Mouse (Mus musculus): ENCODE data around the gene Gm9112.
"Not testable (repeated sequence)": the region's sequence is repeated elsewhere in the genome, so short reads cannot be mapped to it uniquely, and the experiment has no call there.

- not testable (repeated sequence) for TF ChIP-seq POLR2A (IDR thresholded peaks at IDR 0.05; ENCODE audit: low read depth, low read length)
- peak; percentile 8; the same call in 1 of the 2 replicates for TF ChIP-seq CTCF (IDR thresholded peaks at IDR 0.05; ENCODE audit: extremely low read depth, insufficient read length, insufficient replicate concordance, low read depth, low read length)
These were observed 18.2 kb downstream of the Gm9112 start for GRCm38 (mm10) chrX:102689252-102689651.

Measured in small intestine, adult 2 months (tissue).